Mouse (Mus musculus) myocyte (in vitro differentiated cells): Measurements from ENCODE around the gene Naga. TPM values are rescaled to one million over a fixed set of nuclear protein-coding genes. Genes with fewer than 3 reads are reported as not detected.

ENCODE experiments used
- H3K27me3 ChIP-seq: one replicate; pipeline ENCODE4 v1.6.1; 2011; ENCODE audit not compliant: control insufficient read depth, insufficient read depth, insufficient read length
- H3K36me3 ChIP-seq: one replicate; pipeline ENCODE4 v1.6.1; 2011; ENCODE audit not compliant: control insufficient read depth, insufficient read depth
- H3K4me2 ChIP-seq: one replicate; pipeline ENCODE4 v1.6.1; 2011; ENCODE audit warnings: low read depth, control low read depth
- H3K4me3 ChIP-seq: one replicate; pipeline ENCODE4 v1.5.1; 2011; ENCODE audit warnings: mild to moderate bottlenecking, control low read depth, moderate library complexity
- H3K79me2 ChIP-seq: one replicate; pipeline ENCODE4 v1.6.1; 2011; ENCODE audit not compliant: control insufficient read depth, insufficient read depth
- H3ac ChIP-seq: one replicate; pipeline ENCODE4 v1.6.1; 2011; ENCODE audit not compliant: control insufficient read depth, insufficient read length
- CEBPB ChIP-seq: IDR thresholded peaks from 2 replicates; pipeline ENCODE4 v1.6.1; 2011; ENCODE audit warnings: mild to moderate bottlenecking, moderate library complexity; ENCODE audit not compliant: poor library complexity, insufficient read depth, severe bottlenecking
- E2F4 ChIP-seq: IDR thresholded peaks from one replicate; pipeline ENCODE4 v1.6.1; 2011; ENCODE audit warnings: mild to moderate bottlenecking, control low read depth, moderate library complexity; ENCODE audit not compliant: insufficient read depth
- MAX ChIP-seq: IDR thresholded peaks from one replicate; pipeline ENCODE4 v1.6.1; 2011; ENCODE audit warnings: low read depth, mild to moderate bottlenecking, control low read depth
- MYOD1 ChIP-seq, 3 experiments: IDR thresholded peaks; one replicate each; pipeline ENCODE4 v1.6.1; 2011; ENCODE audit warnings: control low read depth in 2 of 3, low read depth in 2 of 3, mild to moderate bottlenecking in 2 of 3, moderate library complexity in 1 of 3; ENCODE audit not compliant: insufficient read length in 2 of 3, control insufficient read depth in 1 of 3
- MYOG ChIP-seq, 3 experiments: IDR thresholded peaks; one replicate each; pipeline ENCODE4 v1.6.1; 2011; ENCODE audit warnings: control low read depth in 2 of 3, low read depth in 2 of 3, mild to moderate bottlenecking in 2 of 3; ENCODE audit not compliant: insufficient read length in 2 of 3, control insufficient read depth in 1 of 3, insufficient read depth in 1 of 3
- POLR2A ChIP-seq: IDR thresholded peaks from one replicate; pipeline ENCODE4 v1.6.1; 2011; ENCODE audit warnings: low read depth, mild to moderate bottlenecking, control low read depth, moderate library complexity; ENCODE audit not compliant: insufficient read length
- POLR2AphosphoS2 ChIP-seq: IDR thresholded peaks from one replicate; pipeline ENCODE4 v1.6.1; 2011; ENCODE audit warnings: low read depth, control low read depth; ENCODE audit not compliant: insufficient read length
- REST ChIP-seq: IDR thresholded peaks from one replicate; pipeline ENCODE4 v1.6.1; 2011; ENCODE audit warnings: mild to moderate bottlenecking, control low read depth, moderate library complexity; ENCODE audit not compliant: insufficient read depth, insufficient read length
- SRF ChIP-seq: IDR thresholded peaks from one replicate; pipeline ENCODE4 v1.6.1; 2011; ENCODE audit warnings: low read depth; ENCODE audit not compliant: control insufficient read depth, insufficient read length
- TCF12 ChIP-seq: IDR thresholded peaks from one replicate; pipeline ENCODE4 v1.6.1; 2011; ENCODE audit warnings: mild to moderate bottlenecking, control low read depth; ENCODE audit not compliant: poor library complexity, insufficient read depth, severe bottlenecking
- TCF3 ChIP-seq: IDR thresholded peaks from one replicate; pipeline ENCODE4 v1.6.1; 2011; ENCODE audit warnings: low read depth, control low read depth; ENCODE audit not compliant: insufficient read length
- USF1 ChIP-seq: IDR thresholded peaks from one replicate; pipeline ENCODE4 v1.6.1; 2011; ENCODE audit warnings: low read depth, mild to moderate bottlenecking, control low read depth, moderate library complexity
- polyA plus RNA-seq: library from polyadenylated mRNA; unstranded; fragments of >200 nt; fragmentation: generic; extraction: Trizol; gene quantifications from one replicate; pipeline ENCODE4 v1.2.1, GENCODE M21; 2012; ENCODE audit warnings: missing spikeins

The Naga gene
- polyA plus RNA-seq, 1 experiment: 53.2 TPM

DNA sequence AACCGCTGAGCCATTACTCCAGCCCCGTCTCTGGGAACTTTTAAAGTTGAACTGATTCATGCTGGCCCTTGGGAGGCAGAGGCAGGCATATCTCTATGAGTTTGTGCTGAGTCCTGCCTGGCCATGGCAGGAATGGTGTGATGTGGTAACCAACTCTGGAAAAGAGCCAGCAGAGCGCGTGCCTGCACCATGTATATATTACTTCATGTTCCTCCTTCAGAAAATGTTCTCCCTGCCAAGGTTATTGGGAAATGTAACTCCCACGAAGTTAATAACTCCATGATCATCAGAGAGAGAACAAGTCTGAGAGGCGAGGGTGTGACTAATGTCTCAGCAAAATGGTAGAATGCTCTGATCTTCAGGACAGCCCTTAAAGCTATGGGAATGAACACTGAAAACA is 20.9 kb downstream of the Naga start:
- H3K4me3 ChIP-seq: no peak overlapping the region
- H3K4me2 ChIP-seq: no peak overlapping the region
- peaks cover 27% of the 10 kb centered on the region for H3K27me3 ChIP-seq
- no peak overlapping the region for H3ac ChIP-seq
- H3K79me2 ChIP-seq: no peaks in the 10 kb centered on the region
- H3K36me3 ChIP-seq: no peaks in the 10 kb centered on the region
- no peak for TF ChIP-seq MYOG (IDR thresholded peaks at IDR 0.05; ENCODE audit: control insufficient read depth in 1 of 3, insufficient read depth in 1 of 3, insufficient read length in 2 of 3, low read depth in 2 of 3)
- no peak for TF ChIP-seq E2F4
- no peak for TF ChIP-seq TCF3
- no peak for TF ChIP-seq USF1
- TF ChIP-seq SRF: no peak

DNA sequence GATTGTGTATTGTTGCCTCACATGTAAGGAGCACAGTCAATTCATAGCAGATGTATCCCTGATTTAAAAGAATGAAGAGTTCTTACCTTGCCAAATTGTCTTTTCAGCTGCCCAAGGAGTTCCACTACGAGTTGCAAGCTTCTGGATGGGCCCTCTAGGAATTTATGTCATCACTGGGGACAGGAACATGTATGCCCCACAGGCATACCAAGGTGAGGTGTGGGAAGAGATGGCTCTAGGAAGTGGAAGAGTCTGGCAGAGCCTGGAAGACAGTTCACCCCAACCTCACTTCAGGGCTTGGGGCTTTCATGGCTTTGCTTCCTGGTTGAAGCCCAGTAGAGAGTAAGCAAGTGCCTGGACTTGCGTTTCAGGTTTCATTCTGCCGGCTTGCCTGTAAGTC is 30.3 kb downstream of the Naga start:
- H3K4me3 ChIP-seq: no peak overlapping the region
- no peaks in the 10 kb centered on the region for H3K36me3 ChIP-seq
- H3ac ChIP-seq: no peak overlapping the region
- H3K27me3 ChIP-seq: peaks cover 70% of the 10 kb centered on the region
- no peak overlapping the region for H3K4me2 ChIP-seq
- no peaks in the 10 kb centered on the region for H3K79me2 ChIP-seq
- TF ChIP-seq POLR2AphosphoS2: no peak

DNA sequence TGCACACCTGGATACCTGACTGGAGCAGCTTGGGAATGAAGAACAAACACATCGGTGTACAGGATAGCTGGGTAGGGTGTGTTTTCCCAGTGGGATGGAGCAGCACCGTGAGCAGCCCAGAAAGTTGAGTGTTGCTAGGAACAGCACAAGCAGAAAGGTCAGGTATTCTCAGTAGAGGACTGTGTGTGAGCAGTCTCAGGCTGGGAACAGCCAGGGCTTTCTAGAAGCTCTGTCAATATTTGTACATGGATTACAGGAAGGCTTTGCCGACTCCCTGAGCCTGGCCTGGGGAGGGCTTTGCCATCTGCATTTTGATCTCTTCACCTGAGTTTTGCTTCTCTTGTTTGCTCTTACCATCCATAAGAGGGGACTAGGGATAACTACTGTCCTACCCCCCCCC is 31.6 kb downstream of the Naga start:
- H3K4me2 ChIP-seq: no peak overlapping the region
- no peak overlapping the region for H3K4me3 ChIP-seq
- no peak for TF ChIP-seq MYOG (IDR thresholded peaks at IDR 0.05; ENCODE audit: control insufficient read depth in 1 of 3, insufficient read depth in 1 of 3, insufficient read length in 2 of 3, low read depth in 2 of 3)

DNA sequence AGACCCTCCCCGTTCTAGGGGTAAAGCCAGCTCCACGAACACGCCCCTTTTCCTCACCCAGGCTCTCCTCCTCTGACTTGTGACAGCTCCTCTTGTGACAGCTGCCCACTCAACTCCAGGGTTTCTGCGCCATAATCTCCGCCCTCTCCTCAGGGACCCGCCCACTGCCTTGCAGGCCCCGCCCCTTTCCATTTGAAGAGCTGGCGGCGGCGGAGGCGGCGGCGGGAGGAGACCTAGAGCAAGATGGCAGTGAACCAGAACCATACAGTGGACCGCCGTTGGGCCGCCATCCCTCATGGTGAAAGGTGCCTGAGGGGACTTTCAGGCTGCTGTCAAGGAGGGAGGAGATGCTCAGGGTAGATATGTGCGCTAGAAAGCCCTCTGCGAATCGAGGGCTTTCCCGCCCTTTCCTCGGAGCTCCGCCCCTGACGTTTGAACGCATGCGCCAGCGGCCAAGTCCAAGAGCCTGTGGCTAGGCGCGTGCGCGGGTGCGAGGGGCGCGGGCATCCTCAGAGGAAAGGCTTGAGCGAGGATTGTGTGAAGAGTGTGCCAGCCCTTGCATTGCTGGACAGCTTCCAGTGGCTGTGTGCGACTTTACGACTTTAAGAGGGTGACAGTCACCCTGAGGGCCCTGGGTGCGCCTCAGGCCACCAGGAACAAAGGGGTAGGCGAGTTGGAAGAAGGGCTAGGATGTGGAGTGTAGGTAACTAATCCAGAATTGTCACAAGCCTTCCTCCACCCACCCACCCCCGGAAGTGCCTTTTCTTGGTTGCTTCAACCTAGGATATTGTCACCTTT is 39.8 kb downstream of the Naga start, which contains the start of gene Wbp2nl:
Gene Wbp2nl (plus strand): TSS at position 191 of the 798 bp plus-strand sequence.
- Histone ChIP-seq H3K36me3 (no peaks in the 10 kb centered on the region), H3K4me3 (no peak within 1 kb of the TSS), H3ac (no peak within 1 kb of the TSS), H3K4me2 (no peak within 1 kb of the TSS), H3K27me3 (peaks cover 34% of the 10 kb centered on the region), H3K79me2 (no peaks in the 10 kb centered on the region)
- TF ChIP-seq CEBPB: no peak
- TF ChIP-seq USF1: no peak
- TF ChIP-seq REST: no peak
- no peak for TF ChIP-seq POLR2A
- no peak for TF ChIP-seq MAX
- no peak for TF ChIP-seq E2F4
- no peak for TF ChIP-seq MYOD1 (IDR thresholded peaks at IDR 0.05; ENCODE audit: control insufficient read depth in 1 of 3, insufficient read length in 2 of 3, low read depth in 2 of 3)
- TF ChIP-seq MYOG (IDR thresholded peaks at IDR 0.05; ENCODE audit: control insufficient read depth in 1 of 3, insufficient read depth in 1 of 3, insufficient read length in 2 of 3, low read depth in 2 of 3): no peak

More for the DNA sequence above, 31.6 kb downstream of the Naga start:
- Histone ChIP-seq H3K27me3 (peaks cover 63% of the 10 kb centered on the region), H3K79me2 (no peaks in the 10 kb centered on the region), H3ac (no peak overlapping the region), H3K36me3 (no peaks in the 10 kb centered on the region)

DNA sequence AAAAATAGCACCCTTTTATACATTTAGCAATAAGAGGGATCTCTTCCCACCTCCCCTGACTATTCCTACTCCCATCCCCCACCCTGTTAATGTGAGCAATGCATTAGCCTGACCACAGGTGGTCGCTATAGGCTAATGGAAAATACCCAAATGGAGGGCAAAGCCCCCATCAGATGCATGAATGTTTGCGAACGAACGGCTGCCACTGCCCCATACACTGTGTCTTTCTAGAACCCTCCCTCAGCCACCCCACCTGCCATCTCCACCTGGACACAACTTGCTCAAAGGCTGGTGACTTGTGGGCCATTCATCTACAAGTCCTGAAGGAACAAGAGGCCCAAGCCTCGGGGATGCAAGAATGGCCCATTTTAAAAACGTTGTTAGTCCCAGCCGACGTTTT is 44.7 kb downstream of the Naga start:
- no peak overlapping the region for H3K4me2 ChIP-seq
- no peak overlapping the region for H3K4me3 ChIP-seq
- H3ac ChIP-seq: no peak overlapping the region
- H3K27me3 ChIP-seq: peaks cover 41% of the 10 kb centered on the region
- no peaks in the 10 kb centered on the region for H3K36me3 ChIP-seq
- TF ChIP-seq USF1: no peak
- no peak for TF ChIP-seq MAX
- no peak for TF ChIP-seq CEBPB
- TF ChIP-seq SRF: no peak
- H3K79me2 ChIP-seq: no peaks in the 10 kb centered on the region

DNA sequence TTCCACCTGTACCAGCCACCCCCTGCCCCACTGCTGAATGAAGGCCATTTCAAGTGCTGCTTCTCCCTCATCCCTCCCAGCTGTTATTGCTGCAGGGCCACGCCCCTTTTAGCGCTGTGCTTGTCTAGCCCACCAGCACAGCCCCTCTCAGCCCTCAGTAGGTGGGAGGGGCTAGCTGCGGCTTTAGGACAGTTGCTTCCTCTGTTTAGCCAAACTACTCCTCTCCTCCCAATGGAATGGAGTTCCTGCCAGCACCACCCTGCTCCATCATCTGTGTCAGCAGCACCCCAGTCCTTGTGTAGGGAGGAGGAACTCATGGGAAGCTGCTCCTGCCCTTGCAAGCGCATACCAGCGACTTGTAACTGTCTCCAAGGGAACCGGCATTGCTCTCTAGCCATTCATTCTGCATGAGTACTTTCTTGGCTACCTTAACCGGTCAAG is 45.4 kb downstream of the Naga start:
- Histone ChIP-seq H3K4me2 (no peak overlapping the region), H3K27me3 (peaks cover 41% of the 10 kb centered on the region), H3K36me3 (no peaks in the 10 kb centered on the region), H3K4me3 (no peak overlapping the region), H3ac (no peak overlapping the region), H3K79me2 (no peaks in the 10 kb centered on the region)
- no peak for TF ChIP-seq TCF12
- no peak for TF ChIP-seq CEBPB
- TF ChIP-seq MAX: no peak
- no peak for TF ChIP-seq MYOD1 (IDR thresholded peaks at IDR 0.05; ENCODE audit: control insufficient read depth in 1 of 3, insufficient read length in 2 of 3, low read depth in 2 of 3)
- no peak for TF ChIP-seq MYOG (IDR thresholded peaks at IDR 0.05; ENCODE audit: control insufficient read depth in 1 of 3, insufficient read depth in 1 of 3, insufficient read length in 2 of 3, low read depth in 2 of 3)
- TF ChIP-seq TCF3: no peak
- no peak for TF ChIP-seq POLR2A
- no peak for TF ChIP-seq SRF
- TF ChIP-seq E2F4: no peak
